Mouse (Mus musculus): ENCODE measurements around the gene Id1. TPM values are rescaled to one million over a fixed set of nuclear protein-coding genes. Genes with fewer than 3 reads are reported as not detected.

The Id1 gene
- total and polyA plus RNA-seq, 2 experiments from 2014 or later = 58.8 to 59.8 TPM

DNA sequence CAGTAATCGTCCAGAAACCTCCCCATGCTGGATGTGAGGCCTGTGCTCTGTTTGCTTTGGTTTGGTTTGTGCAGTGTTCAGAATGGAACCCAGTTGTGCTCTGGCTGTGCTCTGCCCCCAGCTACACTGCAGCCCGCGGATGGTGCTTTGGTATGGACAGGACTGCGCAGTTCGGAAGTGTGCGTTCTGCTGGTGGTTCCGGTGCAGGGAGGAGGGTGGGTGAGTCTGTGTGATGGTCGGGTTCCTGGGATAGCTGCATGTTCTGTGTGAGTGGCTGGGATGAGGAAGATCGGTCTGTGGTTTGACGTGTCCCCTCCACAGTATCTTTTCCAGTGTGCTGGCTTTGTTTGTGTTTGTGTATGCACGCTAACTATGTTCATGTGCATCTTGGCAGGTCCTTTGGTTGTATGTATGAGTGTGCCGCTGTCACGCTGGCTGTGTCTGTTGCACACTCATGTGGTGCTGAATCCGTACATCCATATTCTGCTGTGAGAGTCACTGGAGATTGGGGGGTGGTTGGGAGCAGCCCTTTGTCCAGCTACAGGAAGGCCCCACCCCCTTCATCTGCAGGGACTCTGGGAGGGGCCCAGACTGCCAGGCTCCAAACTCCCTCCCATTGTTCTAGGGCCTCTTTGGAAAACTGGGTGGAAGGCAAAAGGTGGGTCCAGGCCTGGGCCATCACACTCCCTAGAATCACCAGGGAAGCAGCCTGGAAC, 8.1 kb upstream of the Id1 start:
- Histone ChIP-seq H3K4me1 (ENCODE audit: insufficient read depth) (no peaks in the 10 kb centered on the region), H3K4me3 (ENCODE audit: low read depth, low read length) (no peak overlapping the region), H3K27me3 (ENCODE audit: insufficient read depth, low read length) (no peaks in the 10 kb centered on the region), H3K4me2 (ENCODE audit: low read depth) (no peak overlapping the region), H3K9me3 (ENCODE audit: low read length) (no peaks in the 10 kb centered on the region), H3K36me3 (ENCODE audit: insufficient read depth) (no peaks in the 10 kb centered on the region), H3K9ac (no peak overlapping the region), H3K27ac (ENCODE audit: low read depth, low read length) (peak overlapping the region; percentile 21; the same call in 1 of the 2 replicates)
- DNase-seq (no peak), ATAC-seq (no peak)
- TF ChIP-seq CTCF (IDR thresholded peaks at IDR 0.05; ENCODE audit: low read depth) = no peak
- WGBS = 87% methylated on average over 14 of the region's 14 CpGs

- TF ChIP-seq CTCF (IDR thresholded peaks at IDR 0.05; ENCODE audit: low read depth) = no peak
- Histone ChIP-seq H3K36me3 (ENCODE audit: insufficient read depth) (no peaks in the 10 kb centered on the region), H3K9me3 (ENCODE audit: low read length) (no peaks in the 10 kb centered on the region), H3K4me1 (ENCODE audit: insufficient read depth) (no peaks in the 10 kb centered on the region), H3K27me3 (ENCODE audit: insufficient read depth, low read length) (no peaks in the 10 kb centered on the region), H3K27ac (ENCODE audit: low read depth, low read length) (no peak overlapping the region), H3K4me3 (ENCODE audit: low read depth, low read length) (no peak overlapping the region), H3K4me2 (ENCODE audit: low read depth) (no peak overlapping the region), H3K9ac (no peak overlapping the region)
- 82% methylated on average over 7 of the region's 7 CpGs for WGBS
- ATAC-seq (no peak), DNase-seq (no peak)
Observed at GRCm38 (mm10) chr2:152728594-152728993, 7.5 kb upstream of the Id1 start.

- 70% methylated on average over 8 of the region's 8 CpGs for WGBS
- Histone ChIP-seq H3K4me1 (ENCODE audit: insufficient read depth) (no peaks in the 10 kb centered on the region), H3K9ac (no peak overlapping the region), H3K36me3 (ENCODE audit: insufficient read depth) (no peaks in the 10 kb centered on the region), H3K4me2 (ENCODE audit: low read depth) (no peak overlapping the region), H3K27me3 (ENCODE audit: insufficient read depth, low read length) (no peaks in the 10 kb centered on the region), H3K4me3 (ENCODE audit: low read depth, low read length) (no peak overlapping the region), H3K27ac (ENCODE audit: low read depth, low read length) (no peak overlapping the region), H3K9me3 (ENCODE audit: low read length) (no peaks in the 10 kb centered on the region)
- ATAC-seq = no peak
- DNase-seq = no peak
- no peak for TF ChIP-seq CTCF (IDR thresholded peaks at IDR 0.05; ENCODE audit: low read depth)
Observed at GRCm38 (mm10) chr2:152729013-152729635, 6.9 kb upstream of the Id1 start.

DNA sequence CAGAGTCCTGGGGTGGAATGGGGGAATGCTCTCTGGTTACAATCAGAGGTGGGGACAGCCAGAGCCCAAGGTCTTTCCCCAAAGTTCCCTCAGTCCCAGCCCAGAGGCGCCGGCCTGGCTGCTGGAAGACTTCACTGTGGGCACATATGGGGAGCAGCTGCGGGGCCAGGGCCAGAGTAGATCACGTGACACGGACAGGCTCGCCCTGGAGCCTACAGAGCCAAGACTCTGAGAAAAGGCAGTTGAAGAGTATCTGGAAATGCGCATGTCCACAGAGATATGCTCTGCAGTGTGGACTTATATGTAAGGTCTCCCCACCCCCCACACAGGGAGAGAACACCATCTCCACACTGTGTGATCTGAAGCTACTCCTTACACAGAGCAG, 6.4 kb upstream of the Id1 start:
- Histone ChIP-seq H3K4me1 (ENCODE audit: insufficient read depth) (no peaks in the 10 kb centered on the region), H3K9ac (no peak overlapping the region), H3K27ac (ENCODE audit: low read depth, low read length) (no peak overlapping the region), H3K4me2 (ENCODE audit: low read depth) (no peak overlapping the region), H3K4me3 (ENCODE audit: low read depth, low read length) (no peak overlapping the region), H3K36me3 (ENCODE audit: insufficient read depth) (no peaks in the 10 kb centered on the region), H3K9me3 (ENCODE audit: low read length) (no peaks in the 10 kb centered on the region), H3K27me3 (ENCODE audit: insufficient read depth, low read length) (no peaks in the 10 kb centered on the region)
- DNase-seq = no peak
- 51% methylated on average over 7 of the region's 7 CpGs for WGBS
- ATAC-seq = peak; percentile 45
- TF ChIP-seq CTCF (IDR thresholded peaks at IDR 0.05; ENCODE audit: low read depth) = no peak

DNA sequence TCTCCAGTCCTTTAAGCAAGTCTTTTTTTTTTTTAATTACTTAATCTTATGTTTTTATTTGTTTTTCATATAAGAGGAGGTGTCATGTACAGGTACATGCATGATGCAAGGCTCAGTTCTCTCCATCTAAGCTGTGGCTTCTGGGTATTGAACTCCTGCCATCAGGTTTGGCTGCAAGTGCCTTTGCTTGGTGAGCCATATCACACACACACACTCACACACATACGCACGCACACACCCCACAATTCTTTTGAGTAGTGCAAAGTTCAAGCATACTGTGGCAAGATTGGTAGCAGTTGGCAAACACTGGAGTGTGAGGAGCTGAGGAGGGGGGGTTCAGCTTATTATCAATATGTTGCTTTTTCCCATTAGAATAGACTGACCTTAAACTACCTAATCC, 2.9 kb upstream of the Id1 start:
- no peak overlapping the region for H3K4me2 ChIP-seq (ENCODE audit: low read depth)
- no peak overlapping the region for H3K4me3 ChIP-seq (ENCODE audit: low read depth, low read length)
- ATAC-seq (no peak), DNase-seq (no peak)
- H3K9me3 ChIP-seq (ENCODE audit: low read length) = no peaks in the 10 kb centered on the region
- H3K27me3 ChIP-seq (ENCODE audit: insufficient read depth, low read length) = 0 out of 2 replicates have a peak, but pooled peaks cover 8% of the 10 kb centered on the region
- peaks cover 18% of the 10 kb centered on the region for H3K4me1 ChIP-seq (ENCODE audit: insufficient read depth)
- H3K36me3 ChIP-seq (ENCODE audit: insufficient read depth) = no peaks in the 10 kb centered on the region
- TF ChIP-seq CTCF (IDR thresholded peaks at IDR 0.05; ENCODE audit: low read depth) = no peak
- H3K9ac ChIP-seq = no peak overlapping the region
- no peak overlapping the region for H3K27ac ChIP-seq (ENCODE audit: low read depth, low read length)
- 82% methylated on average over 2 of the region's 2 CpGs for WGBS

DNA sequence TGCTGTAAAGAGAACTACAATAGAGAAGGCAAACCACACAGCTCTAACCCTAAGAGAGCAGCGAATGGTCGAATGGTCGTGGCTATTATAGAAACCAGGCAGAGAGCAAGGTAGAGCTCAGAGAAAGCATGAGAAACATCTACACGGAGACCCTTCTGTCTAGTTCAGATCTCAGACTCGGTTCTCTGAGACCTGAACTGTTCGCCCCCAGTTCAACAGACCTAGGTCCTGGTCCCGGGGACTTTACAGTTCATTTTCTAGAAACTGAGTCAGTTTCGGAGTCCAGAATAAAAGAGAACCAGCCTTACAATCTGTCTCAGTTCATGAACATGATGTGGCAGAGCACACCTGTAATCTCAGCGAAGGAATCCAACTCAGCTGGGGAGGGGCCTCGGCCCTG, 1.6 kb upstream of the Id1 start:
- Histone ChIP-seq H3K9me3 (ENCODE audit: low read length) (no peaks in the 10 kb centered on the region), H3K4me1 (ENCODE audit: insufficient read depth) (peaks cover 18% of the 10 kb centered on the region), H3K9ac (peak overlapping the region; percentile 40; the same call in 1 of the 2 replicates), H3K27ac (ENCODE audit: low read depth, low read length) (peak overlapping the region; percentile 42), H3K27me3 (ENCODE audit: insufficient read depth, low read length) (0 out of 2 replicates have a peak, but pooled peaks cover 9% of the 10 kb centered on the region), H3K36me3 (ENCODE audit: insufficient read depth) (no peaks in the 10 kb centered on the region), H3K4me3 (ENCODE audit: low read depth, low read length) (peak overlapping the region; percentile 47), H3K4me2 (ENCODE audit: low read depth) (peak overlapping the region; percentile 84)
- ATAC-seq (no peak), DNase-seq (no peak)
- TF ChIP-seq CTCF (IDR thresholded peaks at IDR 0.05; ENCODE audit: low read depth) = no peak
- WGBS = 12% methylated on average over 10 of the region's 10 CpGs

DNA sequence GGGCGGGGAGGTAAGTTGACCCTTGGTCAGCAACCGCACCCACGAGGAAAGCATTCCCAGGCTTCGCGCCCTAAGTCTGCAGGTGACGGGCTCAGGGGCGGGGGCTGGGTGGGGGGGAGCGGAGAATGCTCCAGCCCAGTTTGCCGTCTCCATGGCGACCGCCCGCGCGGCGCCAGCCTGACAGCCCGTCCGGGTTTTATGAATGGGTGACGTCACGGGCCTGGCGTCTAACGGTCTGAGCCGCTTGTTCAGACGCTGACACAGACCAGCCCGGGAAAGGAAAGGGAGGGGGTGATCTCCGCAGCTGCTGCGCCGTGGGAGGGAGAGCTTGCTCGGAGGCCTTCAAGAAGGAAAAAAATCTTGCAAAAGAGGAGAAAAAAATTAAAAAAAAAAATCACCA, 1.1 kb upstream of the Id1 start:
- ATAC-seq (peak; percentile 94), DNase-seq (peak; percentile 95)
- H3K4me3 ChIP-seq (ENCODE audit: low read depth, low read length) = peak overlapping the region; percentile 47
- TF ChIP-seq CTCF (IDR thresholded peaks at IDR 0.05; ENCODE audit: low read depth) = no peak
- H3K4me1 ChIP-seq (ENCODE audit: insufficient read depth) = peaks cover 18% of the 10 kb centered on the region
- H3K9ac ChIP-seq = peak overlapping the region; percentile 40; the same call in 1 of the 2 replicates
- peak overlapping the region; percentile 74 for H3K27ac ChIP-seq (ENCODE audit: low read depth, low read length)
- no peaks in the 10 kb centered on the region for H3K36me3 ChIP-seq (ENCODE audit: insufficient read depth)
- no peaks in the 10 kb centered on the region for H3K9me3 ChIP-seq (ENCODE audit: low read length)
- peak overlapping the region; percentile 84 for H3K4me2 ChIP-seq (ENCODE audit: low read depth)
- H3K27me3 ChIP-seq (ENCODE audit: insufficient read depth, low read length) = 0 out of 2 replicates have a peak, but pooled peaks cover 9% of the 10 kb centered on the region
- under 1% methylated on average over 28 of the region's 28 CpGs for WGBS

All from forebrain, postnatal 0 days (tissue).